Mouse (Mus musculus): Measurements from ENCODE around the gene Aacs. TPM values are rescaled to one million over a fixed set of nuclear protein-coding genes. Genes with fewer than 3 reads are reported as not detected.

Aacs gene
- total and polyA plus RNA-seq, 3 experiments, result 32.8 to 79.5 TPM; not detected in 1

GRCm38 (mm10) chr5:125441234-125442114 lies 34.1 kb upstream of the Aacs start, which contains the start of gene Bri3bp (continued):
- TF ChIP-seq CTCF (IDR thresholded peaks at IDR 0.05 in 2 of 3, conservative IDR thresholded peaks at IDR 0.05 in 1 of 3; ENCODE audit: control insufficient read depth in 1 of 3, insufficient read depth in 1 of 3, low read depth in 2 of 3, low read length in 3 of 3, poor library complexity in 1 of 3, severe bottlenecking in 1 of 3), result no peak

GRCm38 (mm10) chr5:125442136-125442995 lies 33.2 kb upstream of the Aacs start:
- Histone ChIP-seq H3K9me3 (replicated peaks; ENCODE audit: insufficient read depth, low read length) (no peaks in the 10 kb centered on the region), H3K4me3 (ENCODE audit: control insufficient read depth in 1 of 2, insufficient read depth in 1 of 2, low read depth in 2 of 2, low read length in 2 of 2) (peak overlapping the region; percentile 89 to 98), H3K9ac (ENCODE audit: control insufficient read depth, low read depth, low read length, poor library complexity, severe bottlenecking) (peak overlapping the region; percentile 96), H3K4me1 (ENCODE audit: control insufficient read depth in 1 of 2, insufficient read depth in 2 of 2, low read length in 2 of 2) (peaks cover 14 to 29% of the 10 kb centered on the region in 2 experiments), H3K27ac (ENCODE audit: control insufficient read depth, low read depth, low read length) (peak overlapping the region; percentile 84), H3K36me3 (ENCODE audit: control insufficient read depth in 1 of 2, insufficient read depth in 2 of 2, low read length in 2 of 2) (peaks cover 10 to 34% of the 10 kb centered on the region in 2 experiments), H3K27me3 (ENCODE audit: control insufficient read depth in 1 of 2, insufficient read depth in 2 of 2, low read length in 2 of 2) (no peaks in the 10 kb centered on the region), H3K79me2 (ENCODE audit: control insufficient read depth, insufficient read depth, low read length, poor library complexity) (peaks cover 58% of the 10 kb centered on the region)
- DNase-seq (ENCODE audit: low read depth, low spot score), result peak; percentile 81
- peak; percentile 48; the same call in 1 of the 2 replicates for TF ChIP-seq MXI1 (IDR thresholded peaks at IDR 0.05; ENCODE audit: low read depth, low read length)
- no peak for TF ChIP-seq USF2 (IDR thresholded peaks at IDR 0.05; ENCODE audit: borderline replicate concordance in 1 of 2, insufficient read depth in 1 of 2, low read depth in 1 of 2, low read length in 2 of 2)
- TF ChIP-seq CHD1 (IDR thresholded peaks at IDR 0.05; ENCODE audit: low read depth, low read length), result no peak
- TF ChIP-seq CTCF (IDR thresholded peaks at IDR 0.05 in 2 of 3, conservative IDR thresholded peaks at IDR 0.05 in 1 of 3; ENCODE audit: control insufficient read depth in 1 of 3, insufficient read depth in 1 of 3, low read depth in 2 of 3, low read length in 3 of 3, poor library complexity in 1 of 3, severe bottlenecking in 1 of 3), result no peak
- peak; percentile 81 for TF ChIP-seq MYC (IDR thresholded peaks at IDR 0.05; ENCODE audit: low read depth, low read length)
- no peak for TF ChIP-seq POLR2AphosphoS2 (IDR thresholded peaks at IDR 0.05; ENCODE audit: low read length)
- no peak for TF ChIP-seq ZC3H11A (IDR thresholded peaks at IDR 0.05; ENCODE audit: low read depth, low read length)
- TF ChIP-seq USF1 (IDR thresholded peaks at IDR 0.05; ENCODE audit: low read depth, low read length), result 0 out of 2 replicates have a peak, but pooled peaks have one; percentile 3
- TF ChIP-seq EP300 (IDR thresholded peaks at IDR 0.05; ENCODE audit: low read depth in 1 of 2, low read length in 2 of 2), result 0 out of 4 replicates have a peak, but pooled peaks of 1 of the 2 experiments have one; percentile 5
- peak; percentile 65; the same call in 1 of the 2 replicates for TF ChIP-seq SIN3A (IDR thresholded peaks at IDR 0.05; ENCODE audit: low read length)
- no peak for TF ChIP-seq SMC3 (IDR thresholded peaks at IDR 0.05; ENCODE audit: low read depth, low read length)
- TF ChIP-seq UBTF (IDR thresholded peaks at IDR 0.05; ENCODE audit: borderline replicate concordance, insufficient read depth, low read depth, low read length), result 0 out of 2 replicates have a peak, but pooled peaks have one; percentile 18
- peak; percentile 93 for TF ChIP-seq ZKSCAN1 (IDR thresholded peaks at IDR 0.05; ENCODE audit: low read depth, low read length)
- TF ChIP-seq POLR2A (IDR thresholded peaks at IDR 0.05; ENCODE audit: control insufficient read depth in 1 of 2, insufficient read depth in 1 of 2, low read depth in 1 of 2, low read length in 2 of 2, poor library complexity in 1 of 2), result peak in 1 of 2 experiments; percentile 58; a peak in 2 of 4 replicates
- TF ChIP-seq KAT2A (conservative IDR thresholded peaks at IDR 0.05; ENCODE audit: low read depth, low read length), result no peak
- peak; percentile 61 for TF ChIP-seq TBP (IDR thresholded peaks at IDR 0.05; ENCODE audit: low read depth, low read length)
- TF ChIP-seq TAL1 (IDR thresholded peaks at IDR 0.05; ENCODE audit: low read length), result no peak
- peak; percentile 57; the same call in 1 of the 2 replicates for TF ChIP-seq MAX (IDR thresholded peaks at IDR 0.05; ENCODE audit: low read length)
